Mouse (Mus musculus): ENCODE data around the gene Tmem95. TPM values are rescaled to one million over a fixed set of nuclear protein-coding genes. Genes with fewer than 3 reads are reported as not detected.

The Tmem95 gene
- not detected in 2 replicates for polyA plus RNA-seq (2012; ENCODE audit: low replicate concordance)

DNA sequence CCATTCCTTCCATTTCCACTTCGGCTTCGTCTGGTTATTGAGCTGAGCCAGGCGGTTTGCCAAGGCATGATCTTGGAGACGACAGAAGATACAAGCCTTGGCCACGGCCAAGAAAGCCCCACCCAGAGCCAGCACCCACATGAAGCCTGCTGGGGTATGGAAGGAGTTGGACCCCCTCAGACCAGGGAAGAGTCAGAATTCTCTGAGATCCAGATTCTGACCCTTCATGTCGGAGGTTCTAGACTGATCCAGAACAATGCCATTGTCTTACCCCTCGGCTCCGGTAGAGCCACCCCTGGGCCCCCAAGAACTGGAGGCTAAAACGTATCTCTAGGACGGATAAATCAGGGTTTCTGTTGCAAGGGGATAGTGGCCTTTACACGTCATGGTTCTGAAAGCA is at the start of gene Tmem95:
Gene Tmem95, minus strand, starts transcription at position 141 of the 400 bp plus-strand sequence.

DNA sequence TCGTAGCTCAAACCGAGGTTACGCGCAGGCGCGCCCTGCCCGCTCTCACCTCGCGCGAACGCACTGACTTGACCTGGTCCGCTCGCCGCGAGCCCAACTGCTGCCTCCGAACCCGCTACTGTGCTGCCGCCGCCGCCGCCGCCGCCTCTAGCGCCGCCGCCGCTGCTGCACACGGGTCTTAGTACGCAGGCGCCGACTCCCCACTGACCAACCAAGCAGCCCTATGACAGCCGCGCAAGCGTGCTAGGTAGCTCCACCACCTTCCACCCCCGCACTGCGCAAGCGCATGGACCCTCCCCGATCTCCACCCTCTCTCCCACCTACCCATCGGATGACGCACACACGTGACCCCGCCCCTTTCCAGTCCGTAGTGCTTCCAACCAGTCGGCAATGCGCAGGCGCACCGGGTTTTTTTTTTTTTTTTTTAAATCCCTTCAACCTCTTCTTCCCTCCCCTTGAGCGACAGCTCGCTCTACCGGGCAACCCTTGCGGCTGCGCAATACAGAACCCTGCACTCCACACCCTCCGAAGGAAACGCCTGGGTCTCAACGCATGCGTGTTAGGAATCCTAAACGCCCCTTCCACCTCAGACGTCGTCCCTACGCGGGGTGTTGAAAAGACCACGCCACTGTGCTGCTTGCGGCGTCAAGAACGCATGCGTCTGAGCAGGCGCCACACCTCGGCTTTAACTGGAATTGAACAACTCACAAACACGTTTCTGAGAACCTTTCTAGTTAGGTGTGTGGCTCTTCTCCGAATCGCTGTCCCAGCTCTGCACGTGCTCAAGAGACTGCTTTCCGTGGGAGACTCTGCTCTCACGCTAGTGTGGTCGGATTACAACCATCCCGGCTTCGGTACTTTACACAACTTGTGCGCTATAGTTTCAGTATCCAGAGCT is 43.5 kb upstream of the Tmem95 start, which contains the start of gene Eif5a:
Gene Eif5a, minus strand, starts transcription at position 845 of the 898 bp plus-strand sequence.

DNA sequence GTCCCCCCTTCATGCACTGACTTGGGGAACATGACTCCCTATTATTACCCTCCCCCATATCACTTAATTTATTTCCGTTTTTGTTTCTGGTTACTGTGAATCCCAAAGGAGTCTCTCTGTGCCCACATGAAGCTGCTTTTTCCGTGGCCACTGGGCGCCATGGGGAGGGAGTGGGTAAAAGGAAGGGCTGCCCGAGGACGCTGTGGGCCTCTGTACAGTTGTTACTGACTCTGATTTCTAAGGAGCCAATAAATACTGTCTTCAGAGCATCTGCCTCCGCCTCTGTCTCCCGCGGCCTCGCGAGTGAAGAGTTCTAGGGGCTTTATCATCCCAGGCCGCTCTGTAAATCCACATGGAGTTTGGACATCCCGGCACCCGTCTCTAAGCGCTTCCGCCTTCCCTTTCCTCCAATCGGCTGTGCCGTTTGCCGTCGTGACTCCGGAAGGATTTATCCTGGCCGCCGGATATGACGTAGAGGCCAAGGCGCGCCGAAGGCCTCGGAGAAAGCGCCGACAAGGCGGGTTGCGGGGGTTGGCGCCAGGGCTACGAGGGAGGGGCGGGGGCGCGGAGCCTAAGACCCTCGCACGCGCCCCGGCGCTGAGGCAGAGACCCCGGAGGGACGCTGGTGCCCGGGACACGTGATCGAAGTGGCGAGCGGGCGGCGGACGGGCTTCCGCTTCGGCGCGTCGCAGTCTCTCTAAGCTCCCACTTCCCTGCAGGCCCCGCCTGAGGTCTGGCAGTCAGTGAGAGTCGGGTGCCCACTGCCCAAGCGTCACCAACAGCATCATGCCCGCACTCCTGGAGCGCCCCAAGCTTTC is 35.9 kb upstream of the Tmem95 start, which contains the start of gene Gps2:
Gene Gps2, plus strand, starts transcription at position 335 of the 818 bp plus-strand sequence.

DNA sequence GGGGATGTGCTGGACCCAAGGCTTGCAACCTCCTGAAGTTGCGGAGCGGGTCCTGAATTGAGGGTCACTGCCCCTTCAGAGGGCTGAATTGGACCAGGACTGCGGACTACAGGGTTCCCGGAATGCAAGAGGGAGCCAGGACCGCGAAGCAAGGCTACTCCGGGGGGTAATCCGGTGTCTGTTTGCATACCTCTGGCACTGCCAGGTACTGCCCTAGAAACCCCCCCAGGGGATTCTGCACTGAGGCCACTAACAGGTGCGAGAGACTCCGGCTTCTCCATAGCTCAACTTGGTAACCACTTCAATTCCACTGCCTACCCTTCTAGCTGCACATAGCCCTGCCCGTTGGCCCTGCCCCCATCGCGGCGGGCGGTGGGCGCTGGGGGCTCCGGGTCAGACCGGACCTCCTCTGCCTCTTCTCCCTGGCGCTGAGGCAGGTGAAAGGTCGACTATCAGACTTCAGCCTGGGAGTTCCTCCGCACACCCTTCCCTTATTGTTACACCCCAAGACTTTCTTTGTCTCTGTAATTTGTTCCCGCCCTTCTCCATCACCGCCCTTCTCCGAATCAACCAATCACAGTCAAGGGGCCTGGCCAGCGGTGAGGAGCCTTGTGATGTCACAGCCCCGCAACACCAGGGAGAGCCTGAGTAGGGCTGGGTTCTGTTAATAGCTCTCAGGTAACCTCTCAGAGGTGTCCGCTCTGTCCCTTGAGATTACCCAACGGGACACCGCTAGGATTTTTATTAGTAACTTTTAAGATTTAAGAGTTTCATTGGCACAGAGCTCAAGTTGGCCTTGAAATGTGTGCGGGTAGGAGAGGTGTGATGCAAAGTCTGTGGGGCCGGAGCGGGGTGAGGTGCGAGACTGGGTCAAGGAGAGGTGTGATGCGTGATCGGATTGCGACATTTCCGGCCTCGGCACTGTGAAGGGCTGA is 22.9 kb upstream of the Tmem95 start, which contains the start of the genes 2810408A11Rik and Neurl4:
Gene 2810408A11Rik, minus strand, starts transcription at position 517 of the 935 bp plus-strand sequence.
Gene Neurl4, plus strand, starts transcription at position 602 of the 935 bp plus-strand sequence.

DNA sequence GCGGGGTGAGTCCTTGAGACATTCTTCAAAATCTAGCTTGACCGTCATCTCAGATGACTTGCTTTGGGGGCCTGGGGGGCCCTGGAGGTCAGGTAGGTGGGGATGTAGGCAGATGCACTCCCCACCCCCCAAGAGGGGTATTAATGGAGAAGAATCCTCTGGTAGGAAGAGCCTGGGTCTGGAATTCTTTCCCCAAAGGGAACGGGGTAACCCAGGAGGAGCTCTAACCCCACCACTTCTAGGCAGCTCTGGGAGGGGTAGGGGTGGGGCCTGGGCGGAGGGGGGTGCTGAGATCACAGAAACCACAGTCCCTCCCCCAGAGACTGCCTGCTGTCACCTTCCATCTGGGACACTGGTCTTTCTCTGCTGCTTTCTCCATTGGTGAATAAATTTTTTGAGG is 17.5 kb upstream of the Tmem95 start, which contains the start of gene Acap1:
Gene Acap1, minus strand, starts transcription at position 249 of the 400 bp plus-strand sequence.

DNA sequence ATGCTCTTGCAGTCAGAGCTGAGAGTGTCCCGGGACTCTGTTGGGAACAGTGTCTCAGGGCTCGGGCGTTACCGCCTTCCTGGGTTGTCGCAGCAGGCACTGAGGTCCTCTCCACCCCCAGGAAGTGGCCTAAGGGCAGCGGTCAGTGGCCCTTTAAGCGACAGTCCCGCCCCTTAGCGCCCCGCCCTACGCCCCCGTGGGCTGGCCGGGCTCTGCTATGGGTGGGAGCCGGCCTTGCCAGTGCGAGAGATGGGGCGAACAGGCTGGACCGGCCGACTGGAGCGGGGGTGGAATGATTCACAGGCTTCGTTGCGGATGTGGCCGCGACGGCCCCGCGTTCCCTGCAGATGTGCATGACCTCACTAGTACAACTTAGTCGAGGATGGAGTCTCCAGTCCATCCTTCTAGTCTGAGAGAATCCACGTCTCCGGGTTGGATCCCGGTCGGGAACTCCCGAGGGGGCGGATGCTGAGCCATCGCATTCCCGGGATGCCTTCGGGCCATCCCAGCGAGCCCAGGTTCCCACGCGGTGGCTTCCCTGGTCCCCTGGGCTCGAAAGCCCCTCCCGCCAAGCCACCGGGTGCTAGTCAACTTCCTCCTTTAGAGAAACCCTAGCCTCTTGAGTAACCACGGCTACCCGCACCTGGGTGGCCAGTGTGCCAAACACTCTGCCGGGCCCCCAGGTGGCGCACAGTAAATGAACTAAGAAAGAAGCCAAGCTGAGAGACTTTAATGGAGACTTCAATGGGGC is 3.2 kb upstream of the Tmem95 start, which contains the start of gene Kctd11:
Gene Kctd11, minus strand, starts transcription at position 554 of the 751 bp plus-strand sequence.

DNA sequence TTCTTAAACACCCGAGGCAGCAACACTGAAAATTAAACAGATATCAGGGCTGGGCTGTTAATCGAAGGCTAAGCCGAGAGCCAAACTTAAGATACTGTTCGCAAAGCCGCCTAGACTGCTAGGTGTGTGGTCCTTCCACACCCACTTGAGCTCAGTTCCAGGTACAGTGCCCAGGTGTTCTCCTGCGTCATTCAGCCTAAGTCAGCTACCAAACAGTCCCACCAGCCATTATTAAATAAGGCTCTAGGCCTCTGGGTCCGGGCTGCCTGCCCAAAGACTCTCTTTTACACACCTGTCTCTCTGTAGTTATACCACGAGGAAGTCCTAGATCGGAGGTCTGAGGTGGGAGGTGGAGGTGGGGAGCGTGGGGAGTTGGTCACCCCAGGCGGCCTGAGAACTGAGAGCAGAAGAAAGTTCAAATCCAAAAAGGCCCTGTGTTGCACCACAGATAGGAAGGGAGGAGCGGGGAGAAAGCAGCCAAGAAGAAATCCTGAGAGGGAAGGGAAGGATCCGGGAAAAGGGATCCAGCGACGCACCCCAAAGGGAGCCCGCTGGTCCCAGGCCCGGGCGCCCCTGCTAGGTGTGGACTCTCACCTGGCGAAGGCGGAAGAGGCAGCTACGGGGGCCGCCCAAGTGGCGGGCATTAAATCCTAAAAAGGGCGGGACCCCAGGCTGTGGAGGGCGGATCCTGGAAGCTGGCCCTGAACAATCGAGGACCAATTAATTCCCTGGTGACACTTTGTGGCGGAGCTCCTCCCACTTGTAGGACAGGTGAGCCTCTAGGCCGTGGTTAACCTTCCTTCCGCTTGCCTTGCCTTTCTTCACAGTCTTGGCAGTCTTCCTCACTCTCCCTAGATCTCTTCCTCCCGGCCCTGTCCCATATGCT is 19.5 kb downstream of the Tmem95 start, which contains the start of gene Tnk1:
Gene Tnk1, minus strand, starts transcription at position 618 of the 886 bp plus-strand sequence.

DNA sequence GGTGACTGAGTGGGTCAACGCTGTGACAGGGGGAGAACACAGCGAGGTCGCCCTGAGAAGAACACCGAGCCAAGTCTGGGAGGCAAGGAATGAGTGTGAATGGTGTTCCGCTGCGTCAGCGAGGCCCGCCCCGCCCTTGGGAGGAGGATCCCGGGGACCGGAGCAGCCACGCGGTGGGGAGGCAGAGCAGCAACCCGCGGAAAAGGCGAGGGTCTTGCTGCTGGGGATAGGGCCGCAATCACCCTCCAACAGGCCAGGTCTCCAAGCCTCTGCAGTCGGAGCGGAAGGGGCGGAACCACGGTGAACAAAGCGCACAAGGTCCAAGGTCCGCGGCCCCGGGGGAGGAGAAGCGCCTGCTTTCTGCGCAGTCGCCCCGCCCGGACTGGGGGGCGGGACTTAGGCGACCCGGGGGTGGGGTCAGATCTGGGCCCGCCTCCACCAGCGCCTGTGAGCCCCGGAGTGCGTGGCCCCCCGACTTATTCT is 31.6 kb downstream of the Tmem95 start, which contains the start of gene Plscr3:
Gene Plscr3, plus strand, starts transcription at position 179 of the 483 bp plus-strand sequence.

DNA sequence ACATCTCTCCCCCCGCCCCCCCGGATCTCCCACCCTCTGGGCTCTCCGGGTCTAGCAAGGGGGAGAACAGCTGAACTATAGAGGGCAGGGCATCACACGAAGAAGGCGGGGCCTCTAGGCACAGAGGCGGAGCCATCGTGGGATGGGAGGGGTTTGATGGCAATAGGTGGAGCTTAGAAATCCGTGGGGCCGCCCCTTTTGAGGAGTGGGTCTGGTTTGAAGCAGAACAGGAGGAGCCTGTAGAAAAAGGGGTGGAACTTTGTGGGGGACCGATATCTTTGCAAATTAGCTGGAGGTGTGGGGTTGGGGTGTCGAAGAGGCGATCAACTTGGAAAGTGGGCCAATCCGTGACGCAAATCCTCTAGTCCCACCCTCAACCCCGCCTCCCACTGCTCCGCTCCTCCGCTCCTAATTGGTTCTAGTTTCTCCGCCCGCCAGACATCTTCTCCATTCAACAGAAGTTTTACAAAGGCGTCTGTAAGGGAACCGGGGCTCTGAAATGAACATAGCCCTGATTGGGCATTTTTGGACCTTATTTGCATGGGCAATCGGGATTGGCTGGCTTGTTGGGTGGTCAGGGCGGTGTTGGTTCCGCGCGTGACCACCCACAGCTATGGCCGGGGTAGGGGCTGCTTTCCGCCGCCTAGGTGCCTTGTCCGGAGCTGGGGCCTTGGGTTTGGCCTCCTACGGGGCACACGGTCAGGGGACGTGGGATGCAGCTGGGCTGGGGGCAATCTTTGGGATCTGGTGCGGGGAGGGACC is 39.7 kb downstream of the Tmem95 start, which contains the start of gene Tmem256:
Gene Tmem256, plus strand, starts transcription at position 563 of the 762 bp plus-strand sequence.

DNA sequence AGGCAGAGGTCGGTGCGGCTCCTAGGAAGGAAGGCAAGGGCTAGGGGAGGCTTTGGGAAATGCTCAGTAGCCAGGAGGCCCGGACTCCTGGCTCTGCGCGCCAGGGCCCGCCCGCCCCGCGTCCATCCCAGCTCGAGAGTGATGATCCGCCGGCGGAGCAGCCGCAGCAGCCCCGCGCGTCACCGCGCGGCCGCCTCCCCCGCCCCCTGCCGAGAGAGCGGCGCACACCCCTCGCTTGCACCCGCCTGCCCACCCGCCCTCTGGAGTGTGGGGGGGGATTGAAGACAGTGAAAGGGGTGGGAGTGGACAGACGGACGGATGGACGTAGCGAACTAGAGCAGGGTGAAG is 40.2 kb downstream of the Tmem95 start, which contains the start of gene Nlgn2:
Gene Nlgn2, minus strand, starts transcription at position 181 of the 348 bp plus-strand sequence.

Other genes with a start within 250 kb of the Tmem95 start
- 66.7 and 112 TPM in 2 replicates for gene Fxr2, start 245.0 kb downstream of the Tmem95 start, polyA plus RNA-seq (2012; ENCODE audit: low replicate concordance)
- 0.34 and 0.66 TPM in 2 replicates for gene Sox15, start 222.7 kb downstream of the Tmem95 start, polyA plus RNA-seq (2012; ENCODE audit: low replicate concordance)
- 30.6 and 38.5 TPM in 2 replicates for gene Mpdu1, start 215.4 kb downstream of the Tmem95 start, polyA plus RNA-seq (2012; ENCODE audit: low replicate concordance)
- 57.5 and 132 TPM in 2 replicates for gene Cd68, start 211.9 kb downstream of the Tmem95 start, polyA plus RNA-seq (2012; ENCODE audit: low replicate concordance)
- 136 and 185 TPM in 2 replicates for gene Eif4a1, start 205.6 kb downstream of the Tmem95 start, polyA plus RNA-seq (2012; ENCODE audit: low replicate concordance)
- 60.8 and 121 TPM in 2 replicates for gene Senp3, start 195.9 kb downstream of the Tmem95 start, polyA plus RNA-seq (2012; ENCODE audit: low replicate concordance)
- 2.6 and 5.5 TPM in 2 replicates for gene Tnfsf13, start 192.2 kb downstream of the Tmem95 start, polyA plus RNA-seq (2012; ENCODE audit: low replicate concordance)
- gene Tnfsf12, start 182.2 kb downstream of the Tmem95 start, polyA plus RNA-seq (2012; ENCODE audit: low replicate concordance): 17.2 and 26.3 TPM in 2 replicates
- gene Tnfsfm13, start 181.9 kb downstream of the Tmem95 start, polyA plus RNA-seq (2012; ENCODE audit: low replicate concordance): 5.4 and 13.6 TPM in 2 replicates
- gene Polr2a, start 119.4 kb downstream of the Tmem95 start, polyA plus RNA-seq (2012; ENCODE audit: low replicate concordance): 127 and 149 TPM in 2 replicates
- gene Slc35g3, start 116.0 kb downstream of the Tmem95 start, polyA plus RNA-seq (2012; ENCODE audit: low replicate concordance): not detected in 2 replicates
- gene Zbtb4, start 112.1 kb downstream of the Tmem95 start, polyA plus RNA-seq (2012; ENCODE audit: low replicate concordance): 133 and 229 TPM in 2 replicates
- gene Chrnb1, start 82.1 kb downstream of the Tmem95 start, polyA plus RNA-seq (2012; ENCODE audit: low replicate concordance): 2.3 and 2.5 TPM in 2 replicates
- 0.86 and 1.1 TPM in 2 replicates for gene Fgf11, start 76.2 kb downstream of the Tmem95 start, polyA plus RNA-seq (2012; ENCODE audit: low replicate concordance)
- 0.17 and 0.45 TPM in 2 replicates for gene Tmem102, start 72.4 kb downstream of the Tmem95 start, polyA plus RNA-seq (2012; ENCODE audit: low replicate concordance)
- gene Gm39566, start 62.7 kb downstream of the Tmem95 start, polyA plus RNA-seq (2012; ENCODE audit: low replicate concordance): not detected in 2 replicates
- gene Spem2, start 59.6 kb downstream of the Tmem95 start, polyA plus RNA-seq (2012; ENCODE audit: low replicate concordance): not detected in 2 replicates
- gene Spem1, start 55.8 kb downstream of the Tmem95 start, polyA plus RNA-seq (2012; ENCODE audit: low replicate concordance): not detected in 2 replicates
- 3.5 and 7.7 TPM in 2 replicates for gene Nlgn2, start 40.2 kb downstream of the Tmem95 start, polyA plus RNA-seq (2012; ENCODE audit: low replicate concordance)
- gene Tmem256, start 39.5 kb downstream of the Tmem95 start, polyA plus RNA-seq (2012; ENCODE audit: low replicate concordance): 239 and 507 TPM in 2 replicates
- 37.9 and 61.0 TPM in 2 replicates for gene Plscr3, start 31.6 kb downstream of the Tmem95 start, polyA plus RNA-seq (2012; ENCODE audit: low replicate concordance)
- gene Tnk1, start 19.3 kb downstream of the Tmem95 start, polyA plus RNA-seq (2012; ENCODE audit: low replicate concordance): 1.7 TPM in 1 of 2 replicates, not detected in the other
- gene Kctd11, start 3.4 kb upstream of the Tmem95 start, polyA plus RNA-seq (2012; ENCODE audit: low replicate concordance): 3.0 and 3.7 TPM in 2 replicates
- gene Acap1, start 17.5 kb upstream of the Tmem95 start, polyA plus RNA-seq (2012; ENCODE audit: low replicate concordance): 193 and 275 TPM in 2 replicates
- 1.1 and 1.5 TPM in 2 replicates for gene 2810408A11Rik, start 23.0 kb upstream of the Tmem95 start, polyA plus RNA-seq (2012; ENCODE audit: low replicate concordance)
- 67.4 and 137 TPM in 2 replicates for gene Neurl4, start 23.1 kb upstream of the Tmem95 start, polyA plus RNA-seq (2012; ENCODE audit: low replicate concordance)
- gene Gps2, start 35.9 kb upstream of the Tmem95 start, polyA plus RNA-seq (2012; ENCODE audit: low replicate concordance): 109 and 212 TPM in 2 replicates
- gene Eif5a, start 43.9 kb upstream of the Tmem95 start, polyA plus RNA-seq (2012; ENCODE audit: low replicate concordance): 938 and 1,043 TPM in 2 replicates
- gene Ybx2, start 57.8 kb upstream of the Tmem95 start, polyA plus RNA-seq (2012; ENCODE audit: low replicate concordance): 0.54 and 2.7 TPM in 2 replicates
- gene Slc2a4, start 70.2 kb upstream of the Tmem95 start, polyA plus RNA-seq (2012; ENCODE audit: low replicate concordance): 15.8 TPM in 1 of 2 replicates, not detected in the other
- gene Cldn7, start 86.8 kb upstream of the Tmem95 start, polyA plus RNA-seq (2012; ENCODE audit: low replicate concordance): 0.27 and 0.88 TPM in 2 replicates
- 123 and 255 TPM in 2 replicates for gene Ctdnep1, start 103.1 kb upstream of the Tmem95 start, polyA plus RNA-seq (2012; ENCODE audit: low replicate concordance)
- gene Elp5, start 104.5 kb upstream of the Tmem95 start, polyA plus RNA-seq (2012; ENCODE audit: low replicate concordance): 11.9 and 17.1 TPM in 2 replicates
- gene Gabarap, start 113.1 kb upstream of the Tmem95 start, polyA plus RNA-seq (2012; ENCODE audit: low replicate concordance): 344 and 452 TPM in 2 replicates
- 67.4 and 84.5 TPM in 2 replicates for gene Phf23, start 117.8 kb upstream of the Tmem95 start, polyA plus RNA-seq (2012; ENCODE audit: low replicate concordance)
- 49.3 and 51.4 TPM in 2 replicates for gene Dvl2, start 122.6 kb upstream of the Tmem95 start, polyA plus RNA-seq (2012; ENCODE audit: low replicate concordance)
- 24.5 and 32.0 TPM in 2 replicates for gene Acadvl, start 137.4 kb upstream of the Tmem95 start, polyA plus RNA-seq (2012; ENCODE audit: low replicate concordance)
- 12.5 and 18.5 TPM in 2 replicates for gene Dlg4, start 138.9 kb upstream of the Tmem95 start, polyA plus RNA-seq (2012; ENCODE audit: low replicate concordance)
- gene Asgr1, start 176.1 kb upstream of the Tmem95 start, polyA plus RNA-seq (2012; ENCODE audit: low replicate concordance): not detected in 2 replicates
- 0.13 and 0.17 TPM in 2 replicates for gene Asgr2, start 214.6 kb upstream of the Tmem95 start, polyA plus RNA-seq (2012; ENCODE audit: low replicate concordance)